Mouse (Mus musculus) forebrain, embryonic 10.5 days (tissue): ENCODE measurements around the gene Casp8. TPM values are rescaled to one million over a fixed set of nuclear protein-coding genes. Genes with fewer than 3 reads are reported as not detected.
"Not testable (repeated sequence)": the region's sequence is repeated elsewhere in the genome, so short reads cannot be mapped to it uniquely, and the experiment has no call there.

Source experiments
- DNase-seq: peaks from one replicate; pipeline ENCODE4 v3.0.0-alpha.2; 2017; ENCODE audit warnings: low spot score; ENCODE audit errors: extremely low spot score
- H3K27ac ChIP-seq: fragments of 300-500 bp; sonication (generic); 2 replicates; pipeline ENCODE4 v1.5.1; 2016; ENCODE audit warnings: mild to moderate bottlenecking
- H3K27me3 ChIP-seq: fragments of 300-500 bp; sonication (generic); 2 replicates; pipeline ENCODE4 v1.6.1; 2016; ENCODE audit warnings: mild to moderate bottlenecking; ENCODE audit not compliant: poor library complexity, severe bottlenecking
- H3K36me3 ChIP-seq: fragments of 300-500 bp; sonication (generic); replicated peaks from 2 replicates; pipeline ENCODE4 v1.6.1; 2016; ENCODE audit warnings: mild to moderate bottlenecking, moderate library complexity
- H3K4me1 ChIP-seq: fragments of 300-500 bp; sonication (generic); 2 replicates; pipeline ENCODE4 v1.6.1; 2016
- H3K4me3 ChIP-seq: fragments of 300-500 bp; sonication (generic); 2 replicates; pipeline ENCODE4 v1.5.1; 2016; ENCODE audit warnings: mild to moderate bottlenecking, moderate library complexity
- H3K9me3 ChIP-seq: fragments of 300-500 bp; sonication (generic); 2 replicates; pipeline ENCODE4 v1.6.1; 2016; ENCODE audit warnings: mild to moderate bottlenecking, moderate library complexity
- WGBS: fragments of 180-500 bp; shearing (Covaris S2); methylation state at CpG from one replicate; pipeline ENCODE4 v1.1.7; 2016; 5-methylcytosine and 5-hydroxymethylcytosine counted together
- polyA plus RNA-seq: library from polyadenylated mRNA; unstranded; fragments of >200 nt; fragmentation: Nextera tagmentation; extraction: Ambion mirVana; gene quantifications from 2 replicates; pipeline ENCODE4 v1.2.1, GENCODE M21; 2016

Casp8 gene
- 9.2 and 10.8 TPM in 2 replicates for polyA plus RNA-seq

DNA sequence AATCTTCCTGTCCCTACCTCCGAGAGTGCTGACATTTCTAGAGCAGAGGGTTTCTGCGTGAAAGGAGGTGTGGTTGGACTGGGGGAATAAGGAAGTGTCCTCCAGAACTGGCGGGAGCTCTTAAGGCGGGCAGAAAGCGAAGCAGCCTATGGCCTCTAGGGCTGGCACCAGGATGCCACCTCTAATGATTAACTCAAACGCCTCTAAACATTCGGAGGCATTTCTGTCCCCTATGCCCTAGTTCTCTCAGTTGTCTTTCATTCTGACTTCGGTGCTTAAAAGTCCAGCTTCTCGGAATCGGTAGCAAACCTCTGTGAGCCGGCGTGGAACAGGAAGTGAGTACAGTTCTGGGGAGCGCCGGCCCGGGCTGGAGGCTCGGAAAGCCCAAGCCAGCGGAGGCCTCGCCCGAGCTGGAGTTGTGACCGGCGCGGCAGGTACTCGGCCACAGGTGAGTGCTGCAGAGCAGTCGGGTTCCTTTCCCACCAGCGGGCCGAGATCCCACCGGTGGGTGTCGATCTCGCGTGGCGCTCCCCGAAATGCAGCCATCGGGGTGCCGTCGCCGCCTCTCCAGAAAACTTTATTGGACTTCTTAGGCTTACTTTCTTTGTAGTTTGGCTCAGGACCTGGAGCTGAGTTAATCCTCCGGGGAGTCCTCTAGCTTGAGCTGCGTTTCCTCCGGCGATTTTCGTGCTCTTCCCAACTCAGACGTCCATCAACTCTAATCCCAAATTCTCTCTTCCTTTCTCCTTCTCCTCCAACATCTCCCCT, at the start of gene Casp8:
TSS of gene Casp8 (plus strand) at position 84 of the 768 bp plus-strand sequence.
- peaks cover 20% of the 10 kb centered on the region for H3K4me1 ChIP-seq
- peaks cover 17% of the 10 kb centered on the region for H3K27me3 ChIP-seq
- 1% methylated on average over 42 of the region's 42 CpGs for WGBS
- peak; percentile 36 for DNase-seq
- H3K4me3 ChIP-seq = peak within 1 kb of the TSS; percentile 64
- H3K9me3 ChIP-seq = no peaks in the 10 kb centered on the region
- H3K36me3 ChIP-seq = 0 out of 2 replicates have a peak, but pooled peaks cover 3% of the 10 kb centered on the region
- H3K27ac ChIP-seq = peak within 1 kb of the TSS; percentile 83

- Histone ChIP-seq H3K27me3 (no peaks in the 10 kb centered on the region), H3K4me3 (no peak overlapping the region), H3K9me3 (no peaks in the 10 kb centered on the region), H3K36me3 (peaks cover 74% of the 10 kb centered on the region), H3K27ac (no peak overlapping the region), H3K4me1 (no peaks in the 10 kb centered on the region)
- 69% methylated on average over 9 of the region's 9 CpGs for WGBS
- DNase-seq = no peak
These were observed 48.3 kb upstream of the Casp8 start for GRCm38 (mm10) chr1:58746880-58747279.

- H3K36me3 ChIP-seq = peaks cover 24% of the 10 kb centered on the region
- no peak for DNase-seq
- no peaks in the 10 kb centered on the region for H3K27me3 ChIP-seq
- H3K27ac ChIP-seq = no peak overlapping the region
- H3K4me3 ChIP-seq = no peak overlapping the region
- no peaks in the 10 kb centered on the region for H3K9me3 ChIP-seq
- H3K4me1 ChIP-seq = no peaks in the 10 kb centered on the region; the same call in 1 of the 2 replicates
- 91% methylated on average over 3 of the region's 3 CpGs for WGBS
These were observed 35.7 kb upstream of the Casp8 start for GRCm38 (mm10) chr1:58759451-58759850.

GRCm38 (mm10) chr1:58760581-58760980, 34.6 kb upstream of the Casp8 start:
- H3K27ac ChIP-seq = no peak overlapping the region
- H3K36me3 ChIP-seq = peaks cover 14% of the 10 kb centered on the region
- H3K4me1 ChIP-seq = no peaks in the 10 kb centered on the region; the same call in 1 of the 2 replicates
- no peaks in the 10 kb centered on the region for H3K9me3 ChIP-seq
- no peak overlapping the region for H3K4me3 ChIP-seq
- 75% methylated on average over 1 of the region's 1 CpGs for WGBS
- no peaks in the 10 kb centered on the region for H3K27me3 ChIP-seq
- DNase-seq = no peak

- DNase-seq, H3K27ac ChIP-seq, H3K4me3 ChIP-seq, H3K27me3 ChIP-seq, H3K9me3 ChIP-seq, H3K4me1 ChIP-seq, H3K36me3 ChIP-seq: not testable (repeated sequence)
- WGBS = 61% methylated on average over 5 of the region's 5 CpGs
These were observed 33.5 kb upstream of the Casp8 start for GRCm38 (mm10) chr1:58761391-58762275.

DNA sequence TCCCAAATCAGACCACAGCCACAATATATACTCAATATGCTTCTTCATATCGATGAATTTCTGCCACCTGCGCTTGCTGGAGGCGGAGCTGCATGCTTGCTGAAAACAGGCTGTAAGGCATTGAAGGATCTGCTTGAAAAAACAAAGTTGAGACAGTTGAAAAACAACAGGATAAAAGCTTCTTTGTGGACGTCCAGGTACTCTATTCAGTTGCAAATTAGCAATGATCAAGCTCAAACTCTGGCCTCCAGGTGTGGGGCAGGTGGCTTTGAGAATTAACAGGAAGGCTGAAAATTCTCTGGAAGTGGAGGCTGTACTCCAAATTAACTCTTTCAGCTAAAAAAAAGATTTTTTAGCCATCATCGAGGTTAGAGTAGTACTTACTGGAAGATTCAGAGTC, 32.6 kb upstream of the Casp8 start:
- Histone ChIP-seq H3K36me3 (peaks cover 10% of the 10 kb centered on the region), H3K27me3 (no peaks in the 10 kb centered on the region), H3K27ac (no peak overlapping the region), H3K4me3 (no peak overlapping the region), H3K9me3 (no peaks in the 10 kb centered on the region), H3K4me1 (no peaks in the 10 kb centered on the region; the same call in 1 of the 2 replicates)
- no peak for DNase-seq
- 78% methylated on average over 5 of the region's 5 CpGs for WGBS

DNA sequence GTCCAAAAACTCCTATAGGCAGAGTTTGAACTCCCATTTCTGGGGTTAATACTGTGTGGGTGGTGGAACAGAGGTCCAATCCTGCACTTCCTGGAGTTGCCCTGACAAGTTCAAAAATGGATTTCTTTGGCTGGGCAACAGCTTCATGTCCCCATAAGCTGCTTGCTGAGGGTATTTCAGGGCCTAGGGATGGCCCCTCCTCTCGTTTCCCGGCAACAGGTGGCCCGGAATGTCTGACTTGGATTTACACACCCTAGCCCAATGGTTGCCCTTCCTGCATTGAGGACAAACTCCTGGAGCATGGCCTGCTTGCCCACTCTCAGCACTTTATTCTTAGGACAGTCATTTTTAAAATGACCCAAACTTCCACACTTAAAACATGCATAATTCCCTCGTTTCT, 28.7 kb upstream of the Casp8 start:
- WGBS = 82% methylated on average over 4 of the region's 4 CpGs
- not testable (repeated sequence) for H3K36me3 ChIP-seq, H3K27me3 ChIP-seq, H3K4me1 ChIP-seq, DNase-seq, H3K4me3 ChIP-seq, H3K27ac ChIP-seq, H3K9me3 ChIP-seq

GRCm38 (mm10) chr1:58769136-58769535, 26.0 kb upstream of the Casp8 start:
- Histone ChIP-seq H3K27ac (no peak overlapping the region), H3K4me1 (no peaks in the 10 kb centered on the region), H3K27me3 (no peaks in the 10 kb centered on the region), H3K4me3 (no peak overlapping the region), H3K36me3 (no peaks in the 10 kb centered on the region), H3K9me3 (no peaks in the 10 kb centered on the region)
- no peak for DNase-seq

- 63% methylated on average over 9 of the region's 9 CpGs for WGBS
- no peak for DNase-seq
- H3K9me3 ChIP-seq = no peaks in the 10 kb centered on the region
- no peaks in the 10 kb centered on the region for H3K27me3 ChIP-seq
- H3K36me3 ChIP-seq = no peaks in the 10 kb centered on the region
- no peak overlapping the region for H3K27ac ChIP-seq
- H3K4me1 ChIP-seq = no peaks in the 10 kb centered on the region
- H3K4me3 ChIP-seq = no peak overlapping the region
These were observed 25.5 kb upstream of the Casp8 start for GRCm38 (mm10) chr1:58769701-58770100.

DNA sequence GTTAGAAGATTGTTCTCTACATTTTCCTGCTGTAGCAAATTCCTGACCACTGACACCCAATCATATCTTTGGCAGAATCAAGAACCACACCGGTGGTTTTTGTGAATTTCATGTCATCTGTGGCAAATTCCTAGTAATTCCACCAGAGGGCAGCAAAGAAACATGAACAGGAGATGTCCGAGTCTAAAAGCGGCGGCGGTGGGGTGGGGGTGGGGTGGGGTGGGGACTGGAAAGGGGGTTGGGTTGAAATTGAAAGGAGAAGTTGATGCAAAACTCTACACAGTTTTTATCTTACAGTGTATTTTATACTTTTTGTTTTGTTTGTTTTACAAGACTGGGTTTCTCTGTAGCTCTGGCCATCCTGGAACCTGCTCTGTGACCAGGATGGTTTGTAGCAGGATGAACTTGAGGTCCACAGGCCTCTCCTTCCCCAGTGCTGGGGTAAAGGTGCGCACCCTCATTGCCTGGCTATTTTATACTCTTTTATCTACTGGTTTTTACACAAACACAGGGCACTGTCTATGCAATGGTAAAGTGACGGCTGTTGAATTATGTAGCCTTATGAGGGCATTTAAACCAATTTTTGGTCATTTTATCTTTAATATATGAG, 25.0 kb upstream of the Casp8 start:
- WGBS = 29% methylated on average over 7 of the region's 7 CpGs
- Histone ChIP-seq H3K9me3 (no peaks in the 10 kb centered on the region), H3K4me3 (no peak overlapping the region), H3K27ac (no peak overlapping the region), H3K4me1 (no peaks in the 10 kb centered on the region), H3K36me3 (no peaks in the 10 kb centered on the region), H3K27me3 (no peaks in the 10 kb centered on the region)
- DNase-seq = no peak

- Histone ChIP-seq H3K4me3 (no peak overlapping the region), H3K36me3 (no peaks in the 10 kb centered on the region), H3K27me3 (no peaks in the 10 kb centered on the region), H3K9me3 (no peaks in the 10 kb centered on the region), H3K27ac (no peak overlapping the region), H3K4me1 (no peaks in the 10 kb centered on the region)
- no peak for DNase-seq
- WGBS = 76% methylated on average over 3 of the region's 3 CpGs
These were observed 23.1 kb upstream of the Casp8 start for GRCm38 (mm10) chr1:58772084-58772483.

GRCm38 (mm10) chr1:58773280-58773679, 21.9 kb upstream of the Casp8 start:
- Histone ChIP-seq H3K9me3 (no peaks in the 10 kb centered on the region), H3K4me3 (no peak overlapping the region), H3K36me3 (no peaks in the 10 kb centered on the region), H3K4me1 (no peaks in the 10 kb centered on the region), H3K27ac (no peak overlapping the region), H3K27me3 (no peaks in the 10 kb centered on the region)
- no peak for DNase-seq

- no peaks in the 10 kb centered on the region for H3K27me3 ChIP-seq
- WGBS = 75% methylated on average over 2 of the region's 2 CpGs
- H3K4me3 ChIP-seq = no peak overlapping the region
- H3K9me3 ChIP-seq = no peaks in the 10 kb centered on the region
- no peak overlapping the region for H3K27ac ChIP-seq
- H3K4me1 ChIP-seq = no peaks in the 10 kb centered on the region
- H3K36me3 ChIP-seq = no peaks in the 10 kb centered on the region
- DNase-seq = no peak
These were observed 21.3 kb upstream of the Casp8 start for GRCm38 (mm10) chr1:58773905-58774304.
